Mouse (Mus musculus): Measurements from ENCODE around the gene Ophn1. TPM values are rescaled to one million over a fixed set of nuclear protein-coding genes. Genes with fewer than 3 reads are reported as not detected.

Gene Ophn1
- polyA plus RNA-seq, 1 experiment: 4.4 TPM

- H3K36me3 ChIP-seq (ENCODE audit: control insufficient read depth, insufficient read depth, low read length, poor library complexity, severe bottlenecking): no peaks in the 10 kb centered on the region
- no peak overlapping the region for H3K4me3 ChIP-seq (ENCODE audit: low read depth, low read length)
- no peaks in the 10 kb centered on the region for H3K4me1 ChIP-seq (ENCODE audit: control insufficient read depth, insufficient read depth, low read length)
- TF ChIP-seq CTCF (IDR thresholded peaks at IDR 0.05; ENCODE audit: low read depth, low read length) (no peak), EP300 (IDR thresholded peaks at IDR 0.05; ENCODE audit: insufficient read depth, low read depth, low read length) (no peak), POLR2A (IDR thresholded peaks at IDR 0.05; ENCODE audit: insufficient read depth, low read length) (no peak)
- H3K27me3 ChIP-seq (ENCODE audit: control insufficient read depth, insufficient read depth, low read length, poor library complexity, severe bottlenecking): no peaks in the 10 kb centered on the region
- H3K9me3 ChIP-seq (replicated peaks; ENCODE audit: control insufficient read depth, insufficient read depth, low read length, poor library complexity, severe bottlenecking): no peaks in the 10 kb centered on the region
- no peak overlapping the region for H3K27ac ChIP-seq (ENCODE audit: insufficient read depth, low read length)
- H3K9ac ChIP-seq (ENCODE audit: low read depth, poor library complexity, severe bottlenecking): no peak overlapping the region
These were observed 21.7 kb downstream of the Ophn1 start for GRCm38 (mm10) chrX:98869165-98869564.

DNA sequence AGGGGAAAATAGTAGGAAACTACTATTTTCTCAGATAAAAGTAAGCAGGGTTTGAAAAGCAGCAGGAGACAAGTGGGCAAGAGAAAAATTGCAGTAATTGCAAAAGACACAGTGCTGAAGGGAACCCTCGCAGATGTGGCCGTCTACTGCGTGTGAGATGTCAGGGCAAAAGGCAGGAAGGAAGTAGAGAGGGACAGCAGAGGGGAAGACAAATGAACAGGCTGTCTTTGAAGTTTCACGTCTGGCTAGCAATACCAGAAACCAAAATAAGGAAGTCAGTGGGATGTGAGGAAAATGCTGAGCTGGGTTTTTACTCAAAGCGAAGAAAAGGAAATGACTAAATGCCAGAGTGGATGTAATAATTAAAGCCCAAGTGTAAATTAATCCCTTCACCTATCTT is 30.7 kb downstream of the Ophn1 start:
- no peaks in the 10 kb centered on the region for H3K9me3 ChIP-seq (replicated peaks; ENCODE audit: control insufficient read depth, insufficient read depth, low read length, poor library complexity, severe bottlenecking)
- no peaks in the 10 kb centered on the region for H3K36me3 ChIP-seq (ENCODE audit: control insufficient read depth, insufficient read depth, low read length, poor library complexity, severe bottlenecking)
- no peak overlapping the region for H3K9ac ChIP-seq (ENCODE audit: low read depth, poor library complexity, severe bottlenecking)
- H3K4me3 ChIP-seq (ENCODE audit: low read depth, low read length): no peak overlapping the region
- TF ChIP-seq EP300 (IDR thresholded peaks at IDR 0.05; ENCODE audit: insufficient read depth, low read depth, low read length): no peak
- TF ChIP-seq CTCF (IDR thresholded peaks at IDR 0.05; ENCODE audit: low read depth, low read length): no peak
- no peak for TF ChIP-seq POLR2A (IDR thresholded peaks at IDR 0.05; ENCODE audit: insufficient read depth, low read length)
- H3K27me3 ChIP-seq (ENCODE audit: control insufficient read depth, insufficient read depth, low read length, poor library complexity, severe bottlenecking): no peaks in the 10 kb centered on the region
- no peaks in the 10 kb centered on the region for H3K4me1 ChIP-seq (ENCODE audit: control insufficient read depth, insufficient read depth, low read length)
- no peak overlapping the region for H3K27ac ChIP-seq (ENCODE audit: insufficient read depth, low read length)

DNA sequence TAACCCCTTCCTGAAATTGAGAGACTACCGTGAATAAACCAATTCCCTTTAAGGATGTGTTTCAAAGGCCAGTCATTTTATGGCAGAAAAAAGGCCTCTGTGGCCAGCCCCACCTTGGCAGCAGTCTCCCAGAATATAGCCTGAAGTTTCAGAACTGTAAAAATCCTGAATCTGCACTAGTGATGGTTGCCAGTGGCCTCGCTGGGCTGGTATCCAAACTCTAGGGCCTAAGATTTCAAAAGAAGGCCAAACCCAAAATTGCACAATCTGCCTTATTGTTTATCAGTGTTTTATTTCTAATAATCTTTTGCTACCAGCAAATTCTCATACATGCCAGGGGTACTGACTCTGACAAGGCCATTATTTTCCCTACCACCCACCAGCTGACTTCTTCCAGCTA is 34.8 kb downstream of the Ophn1 start:
- H3K9me3 ChIP-seq (replicated peaks; ENCODE audit: control insufficient read depth, insufficient read depth, low read length, poor library complexity, severe bottlenecking): no peaks in the 10 kb centered on the region
- H3K36me3 ChIP-seq (ENCODE audit: control insufficient read depth, insufficient read depth, low read length, poor library complexity, severe bottlenecking): no peaks in the 10 kb centered on the region
- no peak for TF ChIP-seq EP300 (IDR thresholded peaks at IDR 0.05; ENCODE audit: insufficient read depth, low read depth, low read length)
- TF ChIP-seq CTCF (IDR thresholded peaks at IDR 0.05; ENCODE audit: low read depth, low read length): no peak
- TF ChIP-seq POLR2A (IDR thresholded peaks at IDR 0.05; ENCODE audit: insufficient read depth, low read length): no peak
- H3K9ac ChIP-seq (ENCODE audit: low read depth, poor library complexity, severe bottlenecking): no peak overlapping the region
- no peaks in the 10 kb centered on the region for H3K4me1 ChIP-seq (ENCODE audit: control insufficient read depth, insufficient read depth, low read length)
- H3K4me3 ChIP-seq (ENCODE audit: low read depth, low read length): no peak overlapping the region
- no peak overlapping the region for H3K27ac ChIP-seq (ENCODE audit: insufficient read depth, low read length)
- no peaks in the 10 kb centered on the region for H3K27me3 ChIP-seq (ENCODE audit: control insufficient read depth, insufficient read depth, low read length, poor library complexity, severe bottlenecking)

DNA sequence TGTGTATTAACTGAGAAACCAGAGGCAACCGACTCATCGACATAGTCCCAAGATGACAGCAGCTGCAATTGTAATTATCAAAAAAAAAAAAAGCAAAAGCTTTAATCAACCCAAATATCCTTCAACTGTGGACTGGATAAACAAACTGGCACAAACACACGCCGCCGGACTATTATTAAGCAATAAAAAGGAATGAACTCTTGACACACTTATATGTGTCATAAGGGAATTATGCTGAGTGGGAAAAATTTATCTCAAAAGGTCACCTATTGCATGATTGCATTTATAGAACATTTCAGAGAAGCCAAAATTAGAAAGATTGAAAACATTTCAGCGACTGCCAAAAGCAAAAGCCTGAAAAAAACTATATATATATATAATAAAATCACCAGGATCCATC is 40.0 kb downstream of the Ophn1 start:
- Histone ChIP-seq H3K27me3 (ENCODE audit: control insufficient read depth, insufficient read depth, low read length, poor library complexity, severe bottlenecking) (no peaks in the 10 kb centered on the region), H3K4me3 (ENCODE audit: low read depth, low read length) (no peak overlapping the region), H3K9ac (ENCODE audit: low read depth, poor library complexity, severe bottlenecking) (no peak overlapping the region), H3K36me3 (ENCODE audit: control insufficient read depth, insufficient read depth, low read length, poor library complexity, severe bottlenecking) (no peaks in the 10 kb centered on the region), H3K27ac (ENCODE audit: insufficient read depth, low read length) (no peak overlapping the region), H3K4me1 (ENCODE audit: control insufficient read depth, insufficient read depth, low read length) (no peaks in the 10 kb centered on the region), H3K9me3 (replicated peaks; ENCODE audit: control insufficient read depth, insufficient read depth, low read length, poor library complexity, severe bottlenecking) (no peaks in the 10 kb centered on the region)
- no peak for TF ChIP-seq CTCF (IDR thresholded peaks at IDR 0.05; ENCODE audit: low read depth, low read length)
- TF ChIP-seq EP300 (IDR thresholded peaks at IDR 0.05; ENCODE audit: insufficient read depth, low read depth, low read length): no peak
- no peak for TF ChIP-seq POLR2A (IDR thresholded peaks at IDR 0.05; ENCODE audit: insufficient read depth, low read length)

GRCm38 (mm10) chrX:98841606-98842005 is 49.2 kb downstream of the Ophn1 start:
- no peaks in the 10 kb centered on the region for H3K4me1 ChIP-seq (ENCODE audit: control insufficient read depth, insufficient read depth, low read length)
- no peaks in the 10 kb centered on the region for H3K9me3 ChIP-seq (replicated peaks; ENCODE audit: control insufficient read depth, insufficient read depth, low read length, poor library complexity, severe bottlenecking)
- H3K27me3 ChIP-seq (ENCODE audit: control insufficient read depth, insufficient read depth, low read length, poor library complexity, severe bottlenecking): no peaks in the 10 kb centered on the region
- TF ChIP-seq POLR2A (IDR thresholded peaks at IDR 0.05; ENCODE audit: insufficient read depth, low read length): no peak
- no peak for TF ChIP-seq CTCF (IDR thresholded peaks at IDR 0.05; ENCODE audit: low read depth, low read length)
- TF ChIP-seq EP300 (IDR thresholded peaks at IDR 0.05; ENCODE audit: insufficient read depth, low read depth, low read length): no peak
- H3K27ac ChIP-seq (ENCODE audit: insufficient read depth, low read length): no peak overlapping the region
- H3K36me3 ChIP-seq (ENCODE audit: control insufficient read depth, insufficient read depth, low read length, poor library complexity, severe bottlenecking): no peaks in the 10 kb centered on the region
- H3K9ac ChIP-seq (ENCODE audit: low read depth, poor library complexity, severe bottlenecking): no peak overlapping the region
- H3K4me3 ChIP-seq (ENCODE audit: low read depth, low read length): no peak overlapping the region

- TF ChIP-seq EP300 (IDR thresholded peaks at IDR 0.05; ENCODE audit: insufficient read depth, low read depth, low read length) (no peak), CTCF (IDR thresholded peaks at IDR 0.05; ENCODE audit: low read depth, low read length) (no peak), POLR2A (IDR thresholded peaks at IDR 0.05; ENCODE audit: insufficient read depth, low read length) (no peak)
- Histone ChIP-seq H3K4me1 (ENCODE audit: control insufficient read depth, insufficient read depth, low read length) (no peaks in the 10 kb centered on the region), H3K27ac (ENCODE audit: insufficient read depth, low read length) (no peak overlapping the region), H3K9ac (ENCODE audit: low read depth, poor library complexity, severe bottlenecking) (no peak overlapping the region), H3K36me3 (ENCODE audit: control insufficient read depth, insufficient read depth, low read length, poor library complexity, severe bottlenecking) (no peaks in the 10 kb centered on the region), H3K9me3 (replicated peaks; ENCODE audit: control insufficient read depth, insufficient read depth, low read length, poor library complexity, severe bottlenecking) (no peaks in the 10 kb centered on the region), H3K4me3 (ENCODE audit: low read depth, low read length) (no peak overlapping the region), H3K27me3 (ENCODE audit: control insufficient read depth, insufficient read depth, low read length, poor library complexity, severe bottlenecking) (no peaks in the 10 kb centered on the region)
These were observed 54.8 kb downstream of the Ophn1 start for GRCm38 (mm10) chrX:98835989-98836388.

Measured in ES-Bruce4 (cell line).